Mouse (Mus musculus) hindbrain, embryonic 14.5 days (tissue): ENCODE results near the gene Tbcd. TPM values are rescaled to one million over a fixed set of nuclear protein-coding genes. Genes with fewer than 3 reads are reported as not detected.

ENCODE experiments used
- ATAC-seq: fragments of 200-750 bp; cut with Nextera tagmentation; 2 replicates; pipeline ENCODE4 v1.8.0; 2017; ENCODE audit warnings: moderate number of reproducible peaks, mild to moderate bottlenecking, moderate TSS enrichment, moderate library complexity; ENCODE audit not compliant: low FRiP score
- DNase-seq: peaks from one replicate; pipeline ENCODE4 v3.0.0-alpha.2; 2015; ENCODE audit warnings: low spot score
- H3K27ac ChIP-seq: fragments of 300-500 bp; sonication (generic); 2 replicates; pipeline ENCODE4 v1.5.1; 2014; ENCODE audit warnings: mild to moderate bottlenecking, moderate library complexity
- H3K27me3 ChIP-seq: fragments of 300-500 bp; sonication (generic); 2 replicates; pipeline ENCODE4 v1.6.1; 2014; ENCODE audit warnings: mild to moderate bottlenecking, low read length, mixed read lengths; ENCODE audit not compliant: control insufficient read depth, insufficient read depth
- H3K36me3 ChIP-seq: fragments of 300-500 bp; sonication (generic); replicated peaks from 2 replicates; pipeline ENCODE4 v1.6.1; 2014; ENCODE audit not compliant: control insufficient read depth, insufficient read depth
- H3K4me1 ChIP-seq: fragments of 300-500 bp; sonication (generic); replicated peaks from 2 replicates; pipeline ENCODE4 v1.6.1; 2014; ENCODE audit warnings: antibody characterized with exemption, low read length, mixed read lengths; ENCODE audit not compliant: control insufficient read depth, insufficient read depth
- H3K4me2 ChIP-seq: fragments of 300-500 bp; sonication (generic); replicated peaks from 2 replicates; pipeline ENCODE4 v1.6.1; 2014; ENCODE audit warnings: mild to moderate bottlenecking, moderate library complexity
- H3K4me3 ChIP-seq: fragments of 300-500 bp; sonication (generic); replicated peaks from 2 replicates; pipeline ENCODE4 v1.5.1; 2014; ENCODE audit warnings: mild to moderate bottlenecking, low read length
- H3K9ac ChIP-seq: fragments of 300-500 bp; sonication (generic); 2 replicates; pipeline ENCODE4 v1.6.1; 2014
- H3K9me3 ChIP-seq: fragments of 300-500 bp; sonication (generic); 2 replicates; pipeline ENCODE4 v1.6.1; 2016; ENCODE audit warnings: low read length; ENCODE audit not compliant: control insufficient read depth
- WGBS: fragments of 180-500 bp; shearing (Covaris S2); extraction: QIAGEN DNeasy Blood & Tissue Kit; methylation state at CpG from one replicate; pipeline ENCODE4 v1.1.7; 2014; 5-methylcytosine and 5-hydroxymethylcytosine counted together
- polyA plus RNA-seq: library from polyadenylated mRNA; unstranded; fragments of >200 nt; fragmentation: Nextera tagmentation; extraction: Ambion mirVana; gene quantifications from 2 replicates; pipeline ENCODE4 v1.2.1, GENCODE M21; 2014

Tbcd gene
- polyA plus RNA-seq, 1 experiment from 2014 or later = 55.7 TPM

DNA sequence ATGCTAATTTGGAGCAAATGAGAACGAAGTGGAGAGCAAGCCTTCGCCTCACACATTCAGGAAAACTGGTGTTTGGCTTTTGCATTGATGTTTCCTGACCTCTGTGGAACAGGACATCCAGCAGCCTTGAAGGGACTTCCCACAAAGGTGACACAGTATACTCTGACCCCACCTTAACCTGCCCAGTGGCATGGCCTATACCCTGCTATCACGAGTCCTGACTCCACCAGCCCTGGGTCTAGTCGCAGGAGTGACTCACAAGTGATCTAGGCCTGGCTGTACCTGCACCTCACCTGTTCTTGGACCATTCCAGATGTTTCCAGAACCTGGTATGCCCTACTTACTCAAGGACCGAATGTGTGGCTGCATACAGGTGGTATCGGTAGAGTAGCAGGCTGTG is 177.8 kb downstream of the Tbcd start:
- Histone ChIP-seq H3K9ac (no peak overlapping the region), H3K4me1 (no peaks in the 10 kb centered on the region), H3K36me3 (peaks cover 8% of the 10 kb centered on the region; the same call in 1 of the 2 replicates), H3K27ac (no peak overlapping the region), H3K4me3 (no peak overlapping the region), H3K4me2 (no peak overlapping the region), H3K27me3 (no peaks in the 10 kb centered on the region), H3K9me3 (no peaks in the 10 kb centered on the region)
- 95% methylated on average over 6 of the region's 6 CpGs for WGBS
- no peak for ATAC-seq
- no peak for DNase-seq

DNA sequence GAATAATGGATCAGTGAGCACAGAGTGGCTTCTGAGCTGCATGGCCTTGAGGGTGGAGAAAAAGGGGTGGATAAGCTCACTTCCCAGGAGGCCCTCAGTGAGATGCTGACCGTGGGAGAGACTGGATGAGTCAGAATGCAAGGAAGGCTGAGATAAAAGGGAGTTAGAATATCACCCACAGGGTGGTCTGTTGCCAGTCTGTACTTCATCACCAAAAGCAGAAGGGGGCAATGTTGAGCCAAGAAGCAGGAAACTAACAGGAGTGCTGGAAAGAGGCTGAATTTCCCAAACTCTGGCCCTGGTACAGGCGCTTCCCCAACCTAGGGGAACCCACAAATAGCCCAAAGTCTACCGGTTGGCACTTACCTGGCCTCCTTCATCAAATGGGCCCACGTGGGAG is 178.7 kb downstream of the Tbcd start:
- no peak for DNase-seq
- no peaks in the 10 kb centered on the region for H3K4me1 ChIP-seq
- H3K4me3 ChIP-seq = no peak overlapping the region
- H3K4me2 ChIP-seq = no peak overlapping the region
- 75% methylated on average over 4 of the region's 4 CpGs for WGBS
- no peaks in the 10 kb centered on the region for H3K9me3 ChIP-seq
- no peak overlapping the region for H3K27ac ChIP-seq
- no peak overlapping the region for H3K9ac ChIP-seq
- no peaks in the 10 kb centered on the region for H3K27me3 ChIP-seq
- peaks cover 8% of the 10 kb centered on the region for H3K36me3 ChIP-seq
- no peak for ATAC-seq

DNA sequence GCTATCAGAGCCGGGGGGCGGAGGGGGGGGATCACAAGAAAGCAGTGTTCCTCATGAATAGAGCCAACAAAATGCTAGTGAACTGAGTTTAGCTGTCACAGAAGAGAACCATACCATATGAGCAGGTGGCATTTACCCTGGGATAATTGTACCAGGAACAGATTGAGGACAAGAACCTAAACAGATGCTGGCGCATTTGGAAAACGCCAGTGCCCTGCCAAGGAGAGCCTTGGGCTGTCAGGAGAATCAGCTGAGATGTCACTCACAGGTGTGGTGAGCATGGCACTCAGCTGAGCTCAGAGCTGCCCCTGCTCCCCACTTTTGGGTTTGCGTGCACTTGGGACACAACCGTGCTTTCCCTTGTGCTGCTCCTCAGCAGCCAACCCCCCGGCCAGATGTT is 179.7 kb downstream of the Tbcd start:
- Histone ChIP-seq H3K9me3 (no peaks in the 10 kb centered on the region), H3K36me3 (peaks cover 8% of the 10 kb centered on the region)
- DNase-seq = no peak

DNA sequence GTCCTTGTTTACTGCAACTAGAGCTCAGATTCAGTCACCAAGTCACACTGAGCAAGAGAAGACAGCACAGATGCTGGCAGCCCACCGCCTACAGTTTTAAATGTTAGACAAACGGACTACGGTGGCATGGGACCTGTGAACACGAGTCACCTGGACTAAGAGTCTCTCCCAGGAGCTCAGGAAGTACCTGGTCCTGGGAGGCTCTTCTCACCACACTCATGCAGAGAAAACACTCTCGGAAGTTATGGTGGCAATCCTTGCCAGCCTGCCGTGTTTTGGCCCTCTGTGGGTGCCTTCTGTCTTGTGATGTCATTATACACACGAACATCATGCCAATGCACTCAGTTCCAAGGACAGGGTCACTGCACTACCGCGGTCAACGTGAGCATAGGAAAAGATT is 184.9 kb downstream of the Tbcd start:
- no peak overlapping the region for H3K27ac ChIP-seq
- ATAC-seq (no peak), DNase-seq (no peak)
- no peak overlapping the region for H3K4me2 ChIP-seq
- WGBS = 95% methylated on average over 10 of the region's 10 CpGs
- no peak overlapping the region for H3K4me3 ChIP-seq
- H3K36me3 ChIP-seq = peaks cover 18% of the 10 kb centered on the region
- H3K27me3 ChIP-seq = no peaks in the 10 kb centered on the region
- H3K9ac ChIP-seq = no peak overlapping the region
- no peaks in the 10 kb centered on the region for H3K4me1 ChIP-seq
- H3K9me3 ChIP-seq = no peaks in the 10 kb centered on the region

More for the DNA sequence above, 179.7 kb downstream of the Tbcd start:
- WGBS = 95% methylated on average over 7 of the region's 7 CpGs
- Histone ChIP-seq H3K27ac (no peak overlapping the region), H3K4me2 (no peak overlapping the region), H3K27me3 (no peaks in the 10 kb centered on the region), H3K4me1 (no peaks in the 10 kb centered on the region), H3K4me3 (no peak overlapping the region), H3K9ac (no peak overlapping the region)
- no peak for ATAC-seq

DNA sequence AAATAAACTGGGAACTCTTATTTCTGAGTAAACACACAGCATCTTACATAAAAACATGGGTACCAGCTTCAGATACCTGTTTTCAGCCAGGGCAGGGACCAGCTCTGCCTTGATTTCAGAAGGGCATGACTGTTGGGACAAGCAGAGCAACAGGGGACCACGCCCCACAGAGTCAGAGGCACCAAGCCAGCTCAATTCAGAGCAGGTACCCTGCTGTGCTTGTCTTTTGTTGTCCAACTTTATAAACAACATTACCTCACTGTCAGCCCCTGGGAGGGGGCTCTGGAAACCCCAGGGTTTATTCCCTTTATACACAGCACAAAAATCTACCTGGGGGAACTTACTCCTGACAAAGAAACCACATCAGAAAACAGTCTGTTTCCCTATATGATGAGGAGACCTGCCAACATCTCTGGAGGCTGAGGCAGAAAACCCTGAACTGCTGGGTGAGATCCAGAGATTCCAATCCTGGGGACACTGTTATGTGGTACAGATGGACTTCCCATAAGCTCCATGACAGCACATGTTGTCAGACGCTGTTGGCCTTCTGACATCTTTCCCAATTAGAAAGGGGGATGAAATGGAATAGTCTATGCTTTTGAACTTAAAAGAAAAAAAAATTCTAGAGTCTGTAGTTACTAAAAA is 189.9 kb downstream of the Tbcd start:
- Histone ChIP-seq H3K36me3 (peaks cover 22% of the 10 kb centered on the region; the same call in 1 of the 2 replicates), H3K4me3 (no peak overlapping the region), H3K9ac (no peak overlapping the region), H3K27me3 (no peaks in the 10 kb centered on the region), H3K9me3 (no peaks in the 10 kb centered on the region), H3K4me2 (no peak overlapping the region), H3K4me1 (no peaks in the 10 kb centered on the region), H3K27ac (no peak overlapping the region)
- ATAC-seq (no peak), DNase-seq (no peak)
- 57% methylated on average over 2 of the region's 2 CpGs for WGBS

DNA sequence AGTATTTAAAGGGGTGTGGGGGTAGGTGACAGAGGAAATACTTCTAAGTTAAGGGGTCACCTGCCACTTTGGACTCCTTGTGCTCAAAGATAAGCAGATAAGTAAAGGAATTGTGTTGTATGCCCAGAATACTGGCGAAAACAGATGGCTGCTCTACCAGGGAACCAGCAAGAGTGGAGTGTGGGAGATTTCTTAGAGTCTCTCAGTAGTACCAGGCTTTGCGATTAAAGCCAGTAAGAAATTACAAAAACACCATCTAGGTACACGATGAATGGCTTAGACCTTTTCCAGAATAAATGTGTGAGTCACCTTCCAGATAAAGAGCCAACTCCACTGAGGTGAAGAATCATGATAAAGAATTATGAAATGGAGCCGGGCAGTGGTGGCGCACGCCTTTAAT is 193.6 kb downstream of the Tbcd start:
- no peak overlapping the region for H3K27ac ChIP-seq
- ATAC-seq (no peak), DNase-seq (no peak)
- no peak overlapping the region for H3K4me3 ChIP-seq
- H3K36me3 ChIP-seq = 0 out of 2 replicates have a peak, but pooled peaks cover 5% of the 10 kb centered on the region
- H3K4me1 ChIP-seq = no peaks in the 10 kb centered on the region
- H3K9me3 ChIP-seq = no peaks in the 10 kb centered on the region
- no peak overlapping the region for H3K9ac ChIP-seq
- no peak overlapping the region for H3K4me2 ChIP-seq
- no peaks in the 10 kb centered on the region for H3K27me3 ChIP-seq
- WGBS = 98% methylated on average over 6 of the region's 6 CpGs

DNA sequence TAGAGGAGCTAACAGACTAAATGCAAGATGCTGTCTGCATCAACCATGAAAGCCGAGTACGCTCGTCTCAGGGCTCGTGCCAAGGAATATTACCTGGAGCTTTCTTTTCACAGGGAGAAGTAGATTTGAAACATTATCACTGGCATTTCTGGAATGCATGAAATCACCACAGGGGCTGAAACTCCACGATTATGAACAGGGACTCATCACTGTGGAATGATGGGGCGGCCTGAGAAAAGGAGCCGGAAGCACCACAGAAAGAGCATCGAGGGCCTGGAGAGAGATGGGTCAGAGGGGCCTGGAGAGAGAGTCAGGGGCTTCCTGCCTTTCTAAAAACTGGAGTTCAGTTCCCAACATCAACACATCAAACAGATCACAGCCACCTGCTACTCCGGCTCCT is 195.6 kb downstream of the Tbcd start:
- Histone ChIP-seq H3K9me3 (no peaks in the 10 kb centered on the region), H3K27me3 (no peaks in the 10 kb centered on the region), H3K9ac (no peak overlapping the region), H3K27ac (no peak overlapping the region), H3K4me3 (no peak overlapping the region), H3K36me3 (0 out of 2 replicates have a peak, but pooled peaks cover 5% of the 10 kb centered on the region), H3K4me1 (no peaks in the 10 kb centered on the region), H3K4me2 (no peak overlapping the region)
- DNase-seq (no peak), ATAC-seq (no peak)
- WGBS = 84% methylated on average over 9 of the region's 9 CpGs

DNA sequence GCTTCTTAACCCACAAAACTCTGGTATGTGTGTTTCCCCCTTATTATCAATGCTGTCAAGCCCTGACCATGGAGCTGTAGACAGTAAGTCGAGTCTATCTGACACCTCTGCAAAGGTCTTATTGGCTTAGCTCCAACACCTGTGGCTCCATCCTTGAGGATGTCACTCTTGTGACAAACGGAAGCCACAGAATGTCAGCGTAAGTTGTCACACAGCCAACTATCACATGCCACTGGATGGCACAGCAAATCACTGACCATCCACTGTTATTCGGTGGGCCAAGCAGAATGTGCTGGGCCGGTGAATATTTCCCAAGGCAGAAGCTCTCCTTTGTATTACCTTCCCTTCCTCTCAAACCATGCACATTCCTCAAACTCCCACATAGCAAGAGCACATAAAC is 196.4 kb downstream of the Tbcd start:
- no peaks in the 10 kb centered on the region for H3K4me1 ChIP-seq
- no peaks in the 10 kb centered on the region for H3K9me3 ChIP-seq
- H3K27me3 ChIP-seq = no peaks in the 10 kb centered on the region
- H3K27ac ChIP-seq = no peak overlapping the region
- 91% methylated on average over 5 of the region's 5 CpGs for WGBS
- no peak for DNase-seq
- no peak overlapping the region for H3K4me2 ChIP-seq
- no peak for ATAC-seq
- no peak overlapping the region for H3K9ac ChIP-seq
- H3K36me3 ChIP-seq = 0 out of 2 replicates have a peak, but pooled peaks cover 5% of the 10 kb centered on the region
- no peak overlapping the region for H3K4me3 ChIP-seq

DNA sequence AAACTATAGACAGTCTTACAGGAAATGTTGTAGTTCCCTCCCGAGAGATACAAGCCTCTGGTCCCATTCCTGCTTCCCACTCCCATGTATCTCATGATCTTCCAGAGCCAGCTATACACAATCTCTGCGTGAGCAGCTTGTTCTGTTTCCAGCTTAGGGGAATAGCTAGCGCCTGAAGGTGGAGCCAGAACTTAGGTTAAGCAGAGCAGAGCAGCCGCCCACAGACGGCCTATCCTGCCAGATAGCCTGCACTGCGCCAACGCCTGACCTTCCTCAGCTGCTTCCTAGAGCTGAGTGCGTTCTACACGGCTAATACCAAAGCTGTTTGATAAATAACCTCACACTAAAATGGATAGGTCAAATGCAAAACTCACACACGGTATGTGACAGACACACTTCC is 198.2 kb downstream of the Tbcd start:
- H3K9me3 ChIP-seq = no peaks in the 10 kb centered on the region
- no peak overlapping the region for H3K9ac ChIP-seq
- H3K27me3 ChIP-seq = no peaks in the 10 kb centered on the region
- H3K4me1 ChIP-seq = no peaks in the 10 kb centered on the region
- H3K27ac ChIP-seq = no peak overlapping the region
- H3K4me2 ChIP-seq = no peak overlapping the region
- 83% methylated on average over 10 of the region's 10 CpGs for WGBS
- no peak for DNase-seq
- no peak for ATAC-seq
- H3K4me3 ChIP-seq = no peak overlapping the region
- no peaks in the 10 kb centered on the region for H3K36me3 ChIP-seq

DNA sequence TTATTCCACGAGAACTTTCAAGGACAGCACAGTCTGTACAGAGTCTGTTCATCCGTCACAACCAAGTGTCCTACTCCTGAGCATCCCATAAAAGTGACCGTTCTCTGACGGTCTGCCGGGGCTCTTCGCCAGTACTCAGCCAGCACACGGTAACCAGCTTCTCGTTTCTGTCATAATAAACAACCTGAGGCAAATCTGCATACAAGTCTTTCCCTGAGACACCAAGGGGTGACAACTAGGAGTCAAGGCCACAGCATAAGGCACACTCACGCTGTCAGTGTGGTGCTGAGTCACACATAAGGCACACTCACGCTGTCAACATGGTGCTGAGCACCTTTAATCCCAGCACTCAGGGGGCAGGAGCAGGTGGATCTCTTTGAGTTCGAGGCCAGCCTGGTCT is 198.9 kb downstream of the Tbcd start:
- DNase-seq (no peak), ATAC-seq (no peak)
- 91% methylated on average over 11 of the region's 11 CpGs for WGBS
- Histone ChIP-seq H3K27ac (no peak overlapping the region), H3K4me3 (no peak overlapping the region), H3K36me3 (no peaks in the 10 kb centered on the region), H3K4me2 (no peak overlapping the region), H3K27me3 (no peaks in the 10 kb centered on the region), H3K9ac (no peak overlapping the region), H3K9me3 (no peaks in the 10 kb centered on the region), H3K4me1 (no peaks in the 10 kb centered on the region)
